Mouse (Mus musculus) heart, adult 2 months (tissue): Measurements from ENCODE around the gene Rspo4. TPM values are rescaled to one million over a fixed set of nuclear protein-coding genes. Genes with fewer than 3 reads are reported as not detected.
A peak's percentile ranks its signal among the peaks of the same experiment; 100 is the strongest.

Experiments used
- DNase-seq, 2 experiments: peaks; one replicate each; pipeline ENCODE4 v3.0.0; 2021
- H3K27ac ChIP-seq: fragments of 200-600 bp; 2 replicates; pipeline ENCODE4 v1.8.1; 2022
- H3K27me3 ChIP-seq: fragments of 200-500 bp; 2 replicates; pipeline ENCODE4 v1.6.1; 2012; ENCODE audit warnings: mild to moderate bottlenecking, low read length, inconsistent platforms, mixed read lengths; ENCODE audit not compliant: control insufficient read depth, insufficient read depth
- H3K36me3 ChIP-seq: fragments of 200-500 bp; 2 replicates; pipeline ENCODE4 v1.6.1; 2012; ENCODE audit warnings: low read length, inconsistent platforms; ENCODE audit not compliant: control insufficient read depth, insufficient read depth
- H3K4me1 ChIP-seq: fragments of 200-500 bp; 2 replicates; pipeline ENCODE4 v1.6.1; 2011; ENCODE audit warnings: low read length; ENCODE audit not compliant: control insufficient read depth, insufficient read depth
- H3K4me3 ChIP-seq: fragments of 200-600 bp; 2 replicates; pipeline ENCODE4 v1.8.1; 2022
- H3K79me2 ChIP-seq: fragments of 200-500 bp; replicated peaks from 2 replicates; pipeline ENCODE4 v1.6.1; 2012; ENCODE audit warnings: mild to moderate bottlenecking, inconsistent platforms, low read length, moderate library complexity, mixed read lengths; ENCODE audit not compliant: control insufficient read depth, insufficient read depth
- H3K9ac ChIP-seq: fragments of 200-500 bp; 2 replicates; pipeline ENCODE4 v1.6.1; 2012; ENCODE audit warnings: low read depth, mild to moderate bottlenecking, control low read depth, inconsistent platforms, low read length, mixed read lengths
- CTCF ChIP-seq: fragments of 200-600 bp; IDR thresholded peaks from 2 replicates; pipeline ENCODE4 v1.8.1; 2022; ENCODE audit warnings: antibody characterized with exemption, mild to moderate bottlenecking, moderate library complexity
- EP300 ChIP-seq: fragments of 200-500 bp; IDR thresholded peaks from 2 replicates; pipeline ENCODE4 v1.6.1; 2011; ENCODE audit warnings: low read depth, low read length, control low read depth; ENCODE audit not compliant: insufficient read depth
- POLR2A ChIP-seq: fragments of 200-500 bp; IDR thresholded peaks from 2 replicates; pipeline ENCODE4 v1.6.1; 2011; ENCODE audit warnings: mild to moderate bottlenecking, low read depth, low read length, control low read depth; ENCODE audit not compliant: insufficient read depth
- WGBS: fragments of 180-500 bp; shearing (Covaris S2); methylation state at CpG from one replicate; pipeline ENCODE4 v1.1.7; 2018; 5-methylcytosine and 5-hydroxymethylcytosine counted together
- intact Hi-C: fragments of 180-260 bp; cut with DNase I; formaldehyde crosslinking; loops from one replicate; pipeline ENCODE4 v1.15.1; 2025
- long read RNA-seq: library from polyadenylated mRNA; stranded (forward); transcript quantifications from one replicate; pipeline ENCODE4 v2.0.0, GENCODE M21; 2021
- polyA plus RNA-seq: library from polyadenylated mRNA; depleted of rRNA; stranded (reverse); fragments of >200 nt; gene quantifications from 2 replicates; pipeline ENCODE4 v1.2.3, GENCODE M21; 2012; rRNA removed
- total RNA-seq, 2 experiments: library from RNA; stranded (reverse); gene quantifications; 2 replicates each; pipeline ENCODE4 v1.2.3; 2021

Gene Rspo4
- total RNA-seq (not detected), polyA plus RNA-seq (not detected in 2 replicates)
- long read RNA-seq, result 0 reads

DNA sequence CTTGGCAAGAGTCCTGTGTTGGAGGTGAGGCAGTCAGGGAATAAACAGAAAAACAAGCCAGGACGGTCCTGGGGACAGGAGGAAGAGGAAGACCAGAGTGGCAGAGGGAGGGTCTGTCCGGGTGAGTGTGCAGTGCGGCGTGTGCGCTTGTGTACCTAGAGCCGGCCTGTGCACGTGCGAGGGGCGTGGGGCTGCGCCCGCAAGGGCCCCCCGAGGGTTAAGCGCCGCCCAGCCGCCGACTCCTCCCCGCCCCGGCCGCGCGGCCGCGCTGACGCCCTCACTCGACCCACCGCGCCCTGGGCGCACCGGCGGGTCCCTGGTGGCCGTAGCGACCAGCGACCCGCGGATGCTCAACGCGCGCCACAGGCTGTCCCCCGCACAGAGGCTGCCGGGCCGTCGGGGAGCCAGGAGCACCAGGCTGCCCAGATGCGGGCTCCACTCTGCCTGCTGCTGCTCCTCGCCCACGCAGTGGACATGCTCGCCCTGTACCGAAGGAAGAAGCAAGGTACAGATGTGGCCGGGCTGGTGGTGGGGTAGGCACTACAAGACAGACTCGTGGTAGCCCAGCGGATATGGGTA lies at the start of gene Rspo4:
TSS of gene Rspo4 (plus strand) at position 280 of the 579 bp plus-strand sequence.
- no peaks in the 10 kb centered on the region for H3K79me2 ChIP-seq
- 3% methylated on average over 47 of the region's 50 CpGs for WGBS
- no peak for DNase-seq
- H3K4me3 ChIP-seq, result no peak within 1 kb of the TSS
- no peak for TF ChIP-seq EP300
- TF ChIP-seq CTCF, result no peak
- TF ChIP-seq POLR2A, result no peak
- H3K27ac ChIP-seq, result no peak within 1 kb of the TSS
- intact Hi-C loops, result no loop called here
- no peaks in the 10 kb centered on the region for H3K4me1 ChIP-seq
- H3K27me3 ChIP-seq, result peaks cover 8% of the 10 kb centered on the region
- no peak within 1 kb of the TSS for H3K9ac ChIP-seq
- no peaks in the 10 kb centered on the region for H3K36me3 ChIP-seq

DNA sequence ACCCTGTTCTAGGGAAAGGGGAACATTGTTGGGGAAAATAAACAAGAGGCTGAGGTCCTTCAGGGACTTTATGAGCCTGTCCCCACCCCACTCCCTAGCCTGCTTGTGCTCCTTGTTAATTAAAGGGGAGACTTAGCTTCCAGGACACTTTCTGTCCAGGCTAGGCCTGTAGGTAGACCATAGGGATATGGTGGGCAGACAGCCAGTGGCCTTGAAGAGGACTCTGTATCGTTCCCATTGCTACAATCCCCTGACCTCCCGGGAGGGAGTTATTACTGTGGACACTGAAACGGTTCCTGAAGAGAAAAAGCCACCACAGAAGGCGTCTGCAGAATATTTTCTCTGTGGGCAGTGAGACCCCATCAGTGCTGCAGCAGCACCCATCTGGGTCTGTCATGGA lies 27.1 kb upstream of the Rspo4 start:
- no peaks in the 10 kb centered on the region for H3K36me3 ChIP-seq
- no peak for DNase-seq
- H3K9ac ChIP-seq, result no peak overlapping the region
- no peaks in the 10 kb centered on the region for H3K27me3 ChIP-seq
- WGBS, result 82% methylated on average over 4 of the region's 4 CpGs
- no peak overlapping the region for H3K27ac ChIP-seq
- TF ChIP-seq POLR2A, result no peak
- no peak for TF ChIP-seq EP300
- TF ChIP-seq CTCF, result no peak
- intact Hi-C loops, result no loop called here
- H3K4me1 ChIP-seq, result no peaks in the 10 kb centered on the region
- no peaks in the 10 kb centered on the region for H3K79me2 ChIP-seq
- no peak overlapping the region for H3K4me3 ChIP-seq

DNA sequence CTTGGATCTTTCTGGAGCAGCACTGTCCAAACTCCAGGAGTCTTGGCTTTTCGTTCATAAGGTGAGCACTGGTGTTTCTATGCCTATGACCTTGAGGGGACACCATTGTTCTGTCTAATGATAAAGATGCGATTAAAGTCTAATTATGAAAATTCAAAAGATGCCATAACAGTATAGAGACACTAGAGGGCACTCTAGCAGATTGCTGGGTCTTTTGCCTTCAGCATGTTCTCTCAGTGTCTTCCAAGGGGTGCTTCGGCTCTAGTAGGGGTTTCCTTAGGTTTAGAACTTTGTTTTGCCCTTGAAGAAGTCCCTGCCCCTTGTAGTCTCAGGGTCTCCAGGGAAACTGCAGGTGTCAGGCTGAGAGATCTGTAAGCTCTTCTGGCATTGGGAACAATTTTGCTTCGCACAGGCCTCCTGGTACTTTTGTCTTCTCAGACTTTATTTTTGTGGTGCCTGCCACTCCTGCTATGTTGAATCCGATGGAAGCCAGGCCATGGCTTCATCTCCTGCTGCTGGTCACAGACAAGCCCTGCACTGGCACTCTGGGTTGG lies 19.6 kb downstream of the Rspo4 start:
- TF ChIP-seq CTCF (peak; percentile 78), EP300 (no peak), POLR2A (no peak)
- H3K79me2 ChIP-seq, result no peaks in the 10 kb centered on the region
- 41% methylated on average over 5 of the region's 5 CpGs for WGBS
- H3K27ac ChIP-seq, result no peak overlapping the region
- intact Hi-C loops, result no loop called here
- H3K36me3 ChIP-seq, result no peaks in the 10 kb centered on the region
- H3K4me3 ChIP-seq, result no peak overlapping the region
- DNase-seq, result no peak
- no peaks in the 10 kb centered on the region for H3K4me1 ChIP-seq
- H3K9ac ChIP-seq, result no peak overlapping the region
- no peaks in the 10 kb centered on the region for H3K27me3 ChIP-seq

DNA sequence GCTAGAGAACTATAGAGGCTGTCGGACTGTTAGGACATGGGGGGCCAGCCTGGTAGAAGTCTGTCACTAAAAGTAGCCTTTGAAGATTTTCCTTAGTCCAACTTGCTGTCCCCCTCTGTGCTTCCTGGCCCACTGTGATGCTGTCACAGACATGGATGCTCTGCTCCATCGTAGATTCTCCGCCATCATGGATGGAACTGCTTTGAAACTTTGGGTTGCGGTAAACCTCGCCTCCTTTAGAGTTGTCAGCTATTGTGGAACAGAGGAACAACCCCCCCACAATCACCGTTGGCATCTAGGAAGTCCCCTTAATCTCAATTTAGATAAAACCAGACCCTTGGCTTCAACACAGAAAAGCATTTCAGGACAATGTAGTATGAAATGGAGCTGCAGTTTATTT lies 22.2 kb downstream of the Rspo4 start:
- Histone ChIP-seq H3K27ac (no peak overlapping the region), H3K27me3 (no peaks in the 10 kb centered on the region), H3K36me3 (no peaks in the 10 kb centered on the region), H3K4me1 (no peaks in the 10 kb centered on the region), H3K79me2 (no peaks in the 10 kb centered on the region), H3K4me3 (no peak overlapping the region), H3K9ac (no peak overlapping the region)
- intact Hi-C loops, result no loop called here
- WGBS, result 78% methylated on average over 6 of the region's 6 CpGs
- no peak for TF ChIP-seq CTCF
- no peak for TF ChIP-seq POLR2A
- DNase-seq, result no peak

DNA sequence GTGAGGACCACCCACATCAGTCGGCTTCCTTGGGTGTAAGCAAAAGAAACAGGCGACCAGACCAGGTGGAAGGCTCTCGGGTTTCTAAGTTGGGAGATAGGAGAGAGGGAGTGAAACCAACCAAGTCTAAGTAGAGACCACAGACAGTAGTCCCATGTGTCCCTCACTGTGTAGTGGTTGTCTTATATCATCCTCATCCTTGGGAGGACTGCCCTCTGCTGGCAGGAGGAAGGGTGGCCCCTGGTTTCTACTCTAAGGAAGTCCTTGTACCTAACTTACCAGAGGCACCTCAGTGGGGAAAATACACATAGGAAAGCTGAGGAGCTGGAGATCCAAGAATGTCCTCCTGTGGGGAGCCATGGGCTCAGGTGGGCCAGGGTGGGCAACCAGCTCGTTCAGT lies 23.8 kb downstream of the Rspo4 start:
- intact Hi-C loops, result loop anchor here (2.0 kb wide), 1 partner anchor 118 kb away; no protein-coding TSS in a partner anchor
- peak; percentile 65 for TF ChIP-seq CTCF
- TF ChIP-seq EP300, result no peak
- H3K36me3 ChIP-seq, result no peaks in the 10 kb centered on the region
- no peak overlapping the region for H3K4me3 ChIP-seq
- no peak overlapping the region for H3K9ac ChIP-seq
- H3K4me1 ChIP-seq, result no peaks in the 10 kb centered on the region
- H3K27ac ChIP-seq, result no peak overlapping the region
- H3K27me3 ChIP-seq, result no peaks in the 10 kb centered on the region
- peak in 1 of 2 experiments; percentile 31 for DNase-seq
- H3K79me2 ChIP-seq, result no peaks in the 10 kb centered on the region
- WGBS, result 35% methylated on average over 4 of the region's 4 CpGs

DNA sequence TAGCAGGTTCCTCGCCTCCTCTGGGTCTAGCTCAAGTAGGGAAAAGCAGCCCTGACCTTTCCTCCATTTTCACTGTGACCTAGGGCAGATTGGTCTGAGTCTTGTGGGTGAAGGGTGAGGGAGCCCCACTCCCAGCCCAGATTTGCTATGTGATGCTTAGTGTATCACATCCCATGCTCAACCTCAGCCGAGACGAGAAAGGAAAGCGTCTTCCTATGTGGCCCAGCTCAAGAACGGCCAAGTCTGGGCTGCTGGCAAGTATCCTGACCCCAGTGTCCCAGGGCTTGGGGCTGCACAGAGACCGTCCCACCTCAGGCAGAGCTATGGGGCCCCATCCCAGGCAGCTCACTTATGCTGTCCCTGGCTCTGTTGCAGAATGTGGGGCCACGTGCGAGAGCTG lies 25.5 kb downstream of the Rspo4 start:
- DNase-seq, result no peak
- WGBS, result 78% methylated on average over 8 of the region's 8 CpGs
- Histone ChIP-seq H3K79me2 (no peaks in the 10 kb centered on the region), H3K36me3 (no peaks in the 10 kb centered on the region), H3K27ac (no peak overlapping the region), H3K27me3 (no peaks in the 10 kb centered on the region), H3K4me3 (no peak overlapping the region), H3K9ac (no peak overlapping the region), H3K4me1 (no peaks in the 10 kb centered on the region)
- TF ChIP-seq POLR2A, result no peak
- no peak for TF ChIP-seq EP300
- no peak for TF ChIP-seq CTCF
- intact Hi-C loops, result no loop called here
